Mouse (Mus musculus) kidney, postnatal 36 days (tissue): ENCODE data around the gene Nhsl1.
"Not testable (repeated sequence)": the region's sequence is repeated elsewhere in the genome, so short reads cannot be mapped to it uniquely, and the experiment has no call there.

Experiments used
- DNase-seq, 2 experiments: peaks; one replicate each; pipeline ENCODE4 v3.0.0; 2021 to 2022; ENCODE audit warnings: mixed read lengths in 2 of 2

Nhsl1 gene

GRCm38 (mm10) chr10:18547381-18547780 is 228.6 kb downstream of the Nhsl1 start:
- DNase-seq: peak in 1 of 2 experiments; percentile 26

GRCm38 (mm10) chr10:18549321-18550216 is 230.8 kb downstream of the Nhsl1 start:
- DNase-seq: no peak

GRCm38 (mm10) chr10:18559076-18559475 is 240.3 kb downstream of the Nhsl1 start:
- not testable (repeated sequence) for DNase-seq

- DNase-seq: no peak
Observed at GRCm38 (mm10) chr10:18561445-18561844, 242.7 kb downstream of the Nhsl1 start.

GRCm38 (mm10) chr10:18562940-18563339 is 244.2 kb downstream of the Nhsl1 start:
- DNase-seq: peak; percentile 47 to 83

GRCm38 (mm10) chr10:18572581-18572980 is 253.8 kb downstream of the Nhsl1 start:
- DNase-seq: peak; percentile 16 to 51
